Mouse (Mus musculus) kidney, embryonic 16.5 days (tissue): ENCODE measurements around the gene Lpcat1. TPM values are rescaled to one million over a fixed set of nuclear protein-coding genes. Genes with fewer than 3 reads are reported as not detected.

ENCODE experiments used
- ATAC-seq: fragments of 200-750 bp; cut with Nextera tagmentation; 2 replicates; pipeline ENCODE4 v1.8.0; 2017; ENCODE audit warnings: moderate TSS enrichment; ENCODE audit not compliant: low FRiP score, low TSS enrichment
- H3K27ac ChIP-seq: fragments of 300-500 bp; sonication (generic); 2 replicates; pipeline ENCODE4 v1.5.1; 2014; ENCODE audit warnings: low read length
- H3K27me3 ChIP-seq: fragments of 300-500 bp; sonication (generic); 2 replicates; pipeline ENCODE4 v1.6.1; 2014; ENCODE audit warnings: low read length, control low read depth, mixed read lengths; ENCODE audit not compliant: insufficient read depth
- H3K36me3 ChIP-seq: fragments of 300-500 bp; sonication (generic); 2 replicates; pipeline ENCODE4 v1.6.1; 2014; ENCODE audit warnings: low read length, control low read depth, mixed read lengths; ENCODE audit not compliant: insufficient read depth
- H3K4me1 ChIP-seq: fragments of 300-500 bp; sonication (generic); 2 replicates; pipeline ENCODE4 v1.6.1; 2014; ENCODE audit warnings: low read length, control low read depth, mixed read lengths; ENCODE audit not compliant: insufficient read depth
- H3K4me2 ChIP-seq: fragments of 300-500 bp; sonication (generic); replicated peaks from 2 replicates; pipeline ENCODE4 v1.6.1; 2014; ENCODE audit warnings: low read depth, low read length
- H3K4me3 ChIP-seq: fragments of 300-500 bp; sonication (generic); 2 replicates; pipeline ENCODE4 v1.5.1; 2014; ENCODE audit warnings: mild to moderate bottlenecking, low read length
- H3K9ac ChIP-seq: fragments of 300-500 bp; sonication (generic); replicated peaks from 2 replicates; pipeline ENCODE4 v1.6.1; 2014; ENCODE audit warnings: low read length
- H3K9me3 ChIP-seq: fragments of 300-500 bp; sonication (generic); 2 replicates; pipeline ENCODE4 v1.6.1; 2016; ENCODE audit warnings: low read length, control low read depth
- WGBS: fragments of 180-500 bp; shearing (Covaris S2); extraction: QIAGEN DNeasy Blood & Tissue Kit; methylation state at CpG from one replicate; pipeline ENCODE4 v1.1.7; 2014; 5-methylcytosine and 5-hydroxymethylcytosine counted together
- polyA plus RNA-seq: library from polyadenylated mRNA; unstranded; fragments of >200 nt; fragmentation: Nextera tagmentation; extraction: Ambion mirVana; gene quantifications from 2 replicates; pipeline ENCODE4 v1.2.1, GENCODE M21; 2015

Lpcat1 gene
- polyA plus RNA-seq, 1 experiment from 2014 or later: 31.1 TPM

GRCm38 (mm10) chr13:73488105-73488504 lies 21.1 kb downstream of the Lpcat1 start:
- no peak overlapping the region for H3K4me3 ChIP-seq
- H3K27ac ChIP-seq: no peak overlapping the region
- H3K4me1 ChIP-seq: no peaks in the 10 kb centered on the region
- peaks cover 67% of the 10 kb centered on the region for H3K36me3 ChIP-seq
- no peaks in the 10 kb centered on the region for H3K27me3 ChIP-seq
- ATAC-seq: no peak
- H3K4me2 ChIP-seq: no peak overlapping the region
- H3K9me3 ChIP-seq: peaks cover 7% of the 10 kb centered on the region; the same call in 1 of the 2 replicates
- no peak overlapping the region for H3K9ac ChIP-seq
- WGBS: 55% methylated on average over 3 of the region's 3 CpGs

GRCm38 (mm10) chr13:73488707-73489106 lies 21.7 kb downstream of the Lpcat1 start:
- no peak overlapping the region for H3K9ac ChIP-seq
- ATAC-seq: no peak
- no peak overlapping the region for H3K27ac ChIP-seq
- no peaks in the 10 kb centered on the region for H3K4me1 ChIP-seq
- H3K36me3 ChIP-seq: peaks cover 70% of the 10 kb centered on the region
- H3K27me3 ChIP-seq: no peaks in the 10 kb centered on the region
- H3K4me3 ChIP-seq: no peak overlapping the region
- peaks cover 7% of the 10 kb centered on the region; the same call in 1 of the 2 replicates for H3K9me3 ChIP-seq
- H3K4me2 ChIP-seq: no peak overlapping the region
- WGBS: 84% methylated on average over 9 of the region's 9 CpGs

GRCm38 (mm10) chr13:73489986-73490385 lies 23.0 kb downstream of the Lpcat1 start:
- Histone ChIP-seq H3K27ac (no peak overlapping the region), H3K9ac (no peak overlapping the region), H3K4me2 (no peak overlapping the region), H3K36me3 (peaks cover 63% of the 10 kb centered on the region), H3K9me3 (peaks cover 7% of the 10 kb centered on the region; the same call in 1 of the 2 replicates), H3K27me3 (no peaks in the 10 kb centered on the region), H3K4me1 (no peaks in the 10 kb centered on the region), H3K4me3 (no peak overlapping the region)
- 82% methylated on average over 3 of the region's 3 CpGs for WGBS
- no peak for ATAC-seq

GRCm38 (mm10) chr13:73490564-73491170 lies 23.7 kb downstream of the Lpcat1 start:
- WGBS: 87% methylated on average over 8 of the region's 8 CpGs
- no peak overlapping the region for H3K9ac ChIP-seq
- H3K4me3 ChIP-seq: no peak overlapping the region
- H3K4me2 ChIP-seq: no peak overlapping the region
- no peak overlapping the region for H3K27ac ChIP-seq
- no peaks in the 10 kb centered on the region for H3K27me3 ChIP-seq
- peaks cover 7% of the 10 kb centered on the region; the same call in 1 of the 2 replicates for H3K9me3 ChIP-seq
- no peaks in the 10 kb centered on the region for H3K4me1 ChIP-seq
- peaks cover 60% of the 10 kb centered on the region for H3K36me3 ChIP-seq
- ATAC-seq: no peak

GRCm38 (mm10) chr13:73493183-73493582 lies 26.2 kb downstream of the Lpcat1 start:
- Histone ChIP-seq H3K4me1 (no peaks in the 10 kb centered on the region), H3K9me3 (no peaks in the 10 kb centered on the region), H3K9ac (no peak overlapping the region), H3K4me3 (no peak overlapping the region), H3K36me3 (peaks cover 64% of the 10 kb centered on the region), H3K27ac (no peak overlapping the region), H3K4me2 (no peak overlapping the region), H3K27me3 (no peaks in the 10 kb centered on the region)
- no peak for ATAC-seq
- WGBS: 93% methylated on average over 4 of the region's 4 CpGs

- no peaks in the 10 kb centered on the region for H3K27me3 ChIP-seq
- H3K4me3 ChIP-seq: no peak overlapping the region
- 94% methylated on average over 9 of the region's 9 CpGs for WGBS
- no peak overlapping the region for H3K9ac ChIP-seq
- no peaks in the 10 kb centered on the region for H3K9me3 ChIP-seq
- H3K36me3 ChIP-seq: peaks cover 57% of the 10 kb centered on the region
- no peak for ATAC-seq
- H3K4me2 ChIP-seq: no peak overlapping the region
- H3K27ac ChIP-seq: no peak overlapping the region
- no peaks in the 10 kb centered on the region for H3K4me1 ChIP-seq
Measured at GRCm38 (mm10) chr13:73494528-73494927, 27.5 kb downstream of the Lpcat1 start.

- Histone ChIP-seq H3K9me3 (no peaks in the 10 kb centered on the region), H3K9ac (no peak overlapping the region), H3K36me3 (peaks cover 53% of the 10 kb centered on the region), H3K4me3 (no peak overlapping the region), H3K4me1 (no peaks in the 10 kb centered on the region), H3K4me2 (no peak overlapping the region), H3K27me3 (no peaks in the 10 kb centered on the region), H3K27ac (no peak overlapping the region)
- 62% methylated on average over 2 of the region's 2 CpGs for WGBS
- ATAC-seq: no peak
Measured at GRCm38 (mm10) chr13:73496137-73496536, 29.1 kb downstream of the Lpcat1 start.

GRCm38 (mm10) chr13:73499893-73500604 lies 33.1 kb downstream of the Lpcat1 start:
- no peak for ATAC-seq
- Histone ChIP-seq H3K36me3 (peaks cover 51% of the 10 kb centered on the region), H3K27me3 (no peaks in the 10 kb centered on the region), H3K4me3 (no peak overlapping the region), H3K9me3 (no peaks in the 10 kb centered on the region), H3K9ac (no peak overlapping the region), H3K4me2 (no peak overlapping the region), H3K4me1 (no peaks in the 10 kb centered on the region), H3K27ac (no peak overlapping the region)
- 72% methylated on average over 6 of the region's 6 CpGs for WGBS

GRCm38 (mm10) chr13:73502719-73503118 lies 35.7 kb downstream of the Lpcat1 start:
- no peak overlapping the region for H3K4me3 ChIP-seq
- no peak overlapping the region for H3K9ac ChIP-seq
- 62% methylated on average over 2 of the region's 2 CpGs for WGBS
- H3K9me3 ChIP-seq: no peaks in the 10 kb centered on the region
- H3K4me2 ChIP-seq: no peak overlapping the region
- no peak overlapping the region for H3K27ac ChIP-seq
- H3K36me3 ChIP-seq: peaks cover 31% of the 10 kb centered on the region
- no peak for ATAC-seq
- no peaks in the 10 kb centered on the region for H3K4me1 ChIP-seq
- H3K27me3 ChIP-seq: no peaks in the 10 kb centered on the region
